ENCODE assay signal across 8 mouse cellular contexts in the genomic region with DNA sequence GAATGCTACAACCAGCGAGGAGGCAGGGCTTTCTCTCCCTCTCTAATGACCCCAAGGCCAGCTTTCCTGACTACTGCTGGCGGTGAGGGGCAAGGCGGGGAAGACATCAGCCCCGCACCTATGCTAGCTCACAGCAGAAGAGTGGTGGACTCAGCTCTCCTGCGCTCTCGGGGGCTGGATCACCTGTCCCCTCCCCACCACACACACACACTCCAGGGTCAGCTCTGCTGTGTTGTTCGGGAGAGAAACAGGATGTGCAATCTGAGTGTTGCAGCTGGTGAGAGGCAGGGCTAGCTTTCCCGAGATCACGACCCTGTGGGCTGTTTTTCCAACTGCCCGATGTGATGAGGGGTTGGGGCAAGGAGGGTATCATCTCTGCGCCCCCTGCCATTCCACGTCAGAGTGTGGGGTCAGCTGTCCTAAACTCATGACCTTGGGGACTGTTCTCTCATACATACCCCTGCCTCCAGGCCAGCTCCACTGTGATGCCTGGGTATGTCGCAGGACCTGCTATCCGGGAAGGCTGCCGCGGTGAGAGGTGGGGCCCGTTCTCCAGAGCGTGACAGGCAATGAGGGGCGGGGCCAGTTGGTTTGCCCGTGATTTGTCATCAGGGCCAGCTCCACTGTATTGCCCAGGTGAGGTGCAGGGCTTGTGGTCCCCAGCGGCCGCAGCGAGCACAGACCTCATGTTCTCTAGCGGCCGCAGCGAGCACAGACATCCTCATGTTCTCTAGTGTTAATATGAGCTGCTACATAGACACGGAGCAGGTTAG. TPM values are rescaled to one million over a fixed set of nuclear protein-coding genes. Genes with fewer than 3 reads are reported as not detected.
A peak's percentile ranks its signal among the peaks of the same experiment; 100 is the strongest.
DNase-seq lines count a peak whose midpoint lies in the region; ATAC-seq and TF ChIP-seq lines count a peak whose summit lies in the region.

No protein-coding gene starts in this region.

- H3K9me3 ChIP-seq in G1E (replicated peaks) = no peaks in the 10 kb centered on the region
- no peaks in the 10 kb centered on the region; the same call in 1 of the 2 replicates for H3K9me3 ChIP-seq in kidney, embryonic 14.5 days (ENCODE audit: control insufficient read depth, low read length)

- no peak for TF ChIP-seq CTCF in G1E (IDR thresholded peaks at IDR 0.05; ENCODE audit: low read depth, low read length)

- H3K4me3 ChIP-seq in G1E (ENCODE audit: low read depth, low read length) = peak overlapping the region; percentile 10; the same call in 1 of the 2 replicates
- H3K4me3 ChIP-seq in kidney, embryonic 14.5 days (ENCODE audit: low read length) = peak overlapping the region; percentile 25

- peak overlapping the region; percentile 48 for H3K4me2 ChIP-seq in kidney, embryonic 14.5 days (replicated peaks; ENCODE audit: low read depth, low read length)

- no peak for ATAC-seq in G1E (ENCODE audit: extremely low read depth, insufficient number of reproducible peaks, low FRiP score, poor library complexity, severe bottlenecking)
- ATAC-seq in erythroid progenitor cell, adult 5-6 weeks (replicated peaks; ENCODE audit: low FRiP score, poor library complexity, severe bottlenecking) = peak; percentile 43; the same call in 1 of the 2 replicates
- peak; percentile 86 for ATAC-seq in kidney, embryonic 14.5 days (ENCODE audit: low FRiP score, low TSS enrichment)

- H3K4me1 ChIP-seq in G1E (ENCODE audit: insufficient read depth, low read depth, low read length) = peaks cover 46% of the 10 kb centered on the region
- H3K4me1 ChIP-seq in kidney, embryonic 14.5 days (ENCODE audit: control insufficient read depth, insufficient read depth, low read length) = peaks cover 10% of the 10 kb centered on the region; the same call in 1 of the 2 replicates

- H3K9ac ChIP-seq in kidney, embryonic 14.5 days (ENCODE audit: low read depth, low read length) = peak overlapping the region; percentile 20; the same call in 1 of the 2 replicates

- H3K36me3 ChIP-seq in G1E (replicated peaks) = no peaks in the 10 kb centered on the region
- no peaks in the 10 kb centered on the region for H3K36me3 ChIP-seq in kidney, embryonic 14.5 days (ENCODE audit: control insufficient read depth, insufficient read depth, low read length)

- no peak overlapping the region for H3K27ac ChIP-seq in kidney, embryonic 14.5 days (ENCODE audit: low read depth, low read length)

- 7% methylated on average over 27 of the region's 27 CpGs for WGBS in kidney, embryonic 14.5 days

- DNase-seq in adrenal gland, postnatal 10 days = peak; percentile 43
- no peak for DNase-seq in adrenal gland, adult 18-20 months (ENCODE audit: low spot score in 2 of 2)
- DNase-seq in G1E (ENCODE audit: low spot score) = no peak
- DNase-seq in lung, postnatal 14 days = peak; percentile 39
- DNase-seq in T-cell, adult 2 months (ENCODE audit: low spot score) = no peak
- no peak for DNase-seq in gastrocnemius, postnatal 4 days (ENCODE audit: low spot score in 2 of 2)

- H3K27me3 ChIP-seq in G1E (ENCODE audit: insufficient read depth, low read length) = peaks cover 7% of the 10 kb centered on the region
- peaks cover 11% of the 10 kb centered on the region; the same call in 1 of the 2 replicates for H3K27me3 ChIP-seq in kidney, embryonic 14.5 days (ENCODE audit: control insufficient read depth, insufficient read depth, low read length)

RNA-seq across cellular contexts. Expression of gene Sowaha, which starts 6.9 kb away (rescaled TPM):
- under 1 TPM; 0.60 to 0.94 TPM for total RNA-seq in adrenal gland, postnatal 10 days (2021)
- total RNA-seq in adrenal gland, adult 18-20 months (2021) = under 1 TPM; 0.19 to 0.30 TPM
- total RNA-seq in G1E (2014; fragmentation: Nextera tagmentation) (6.8 TPM in 2 replicates), G1E (2017) (2.1 and 3.0 TPM in 2 replicates)
- 4.9 and 6.1 TPM in 2 replicates for polyA plus RNA-seq in G1E (2012)
- 29.9 and 42.8 TPM in 2 replicates for total RNA-seq in erythroid progenitor cell, adult 5-6 weeks (2015; ENCODE audit: low replicate concordance)
- total RNA-seq in erythroid progenitor cell, adult 5-6 weeks (2017; ENCODE audit: low replicate concordance) = 36.8 and 50.7 TPM in 2 replicates
- polyA plus RNA-seq in kidney, embryonic 14.5 days (2014; fragmentation: Nextera tagmentation; extraction: Ambion mirVana) = 0.09 and 0.14 TPM in 2 replicates
- under 1 TPM; 0.16 to 0.25 TPM for total RNA-seq in gastrocnemius, postnatal 4 days (2021)

RNA-seq across cellular contexts. Expression of gene Gm9945, which starts 7.0 kb away (rescaled TPM):
- total RNA-seq in adrenal gland, postnatal 10 days (2021) = not detected
- not detected for total RNA-seq in adrenal gland, adult 18-20 months (2021)
- total RNA-seq in G1E (2014; fragmentation: Nextera tagmentation) (not detected in 2 replicates), G1E (2017) (0.29 and 0.76 TPM in 2 replicates)
- 0.27 TPM in 1 of 2 replicates, not detected in the other for polyA plus RNA-seq in G1E (2012)
- total RNA-seq in erythroid progenitor cell, adult 5-6 weeks (2015; ENCODE audit: low replicate concordance) = 5.8 TPM in 1 of 2 replicates, not detected in the other
- not detected in 2 replicates for total RNA-seq in erythroid progenitor cell, adult 5-6 weeks (2017; ENCODE audit: low replicate concordance)
- not detected in 2 replicates for polyA plus RNA-seq in kidney, embryonic 14.5 days (2014; fragmentation: Nextera tagmentation; extraction: Ambion mirVana)
- not detected for total RNA-seq in gastrocnemius, postnatal 4 days (2021)

RNA-seq across cellular contexts. Expression of gene Gm9837, which starts 16.7 kb away (rescaled TPM):
- not detected for total RNA-seq in adrenal gland, postnatal 10 days (2021)
- total RNA-seq in adrenal gland, adult 18-20 months (2021) = not detected
- total RNA-seq in G1E (2014; fragmentation: Nextera tagmentation) (not detected in 2 replicates), G1E (2017) (0.16 TPM in 1 of 2 replicates, not detected in the other)
- polyA plus RNA-seq in G1E (2012) = not detected in 2 replicates
- total RNA-seq in erythroid progenitor cell, adult 5-6 weeks (2015; ENCODE audit: low replicate concordance) = not detected in 2 replicates
- total RNA-seq in erythroid progenitor cell, adult 5-6 weeks (2017; ENCODE audit: low replicate concordance) = not detected in 2 replicates
- not detected in 2 replicates for polyA plus RNA-seq in kidney, embryonic 14.5 days (2014; fragmentation: Nextera tagmentation; extraction: Ambion mirVana)
- not detected for total RNA-seq in gastrocnemius, postnatal 4 days (2021)

RNA-seq across cellular contexts. Expression of gene Shroom1, which starts 30.0 kb away (rescaled TPM):
- total RNA-seq in adrenal gland, postnatal 10 days (2021) = 1 to 10 TPM; 3.2 to 5.4 TPM
- 10 to 100 TPM in 1 of 2 experiments, 1 to 10 TPM in 1; 3.7 to 10.9 TPM for total RNA-seq in adrenal gland, adult 18-20 months (2021)
- total RNA-seq in G1E (2014; fragmentation: Nextera tagmentation) (not detected in 2 replicates), G1E (2017) (0.11 TPM in 1 of 2 replicates, not detected in the other)
- not detected in 2 replicates for polyA plus RNA-seq in G1E (2012)
- total RNA-seq in erythroid progenitor cell, adult 5-6 weeks (2015; ENCODE audit: low replicate concordance) = not detected in 2 replicates
- not detected in 2 replicates for total RNA-seq in erythroid progenitor cell, adult 5-6 weeks (2017; ENCODE audit: low replicate concordance)
- polyA plus RNA-seq in kidney, embryonic 14.5 days (2014; fragmentation: Nextera tagmentation; extraction: Ambion mirVana) = 1.2 and 1.9 TPM in 2 replicates
- total RNA-seq in gastrocnemius, postnatal 4 days (2021) = under 1 TPM; 0.49 to 0.81 TPM

RNA-seq across cellular contexts. Expression of gene Gm10447, which starts 30.1 kb away (rescaled TPM):
- under 1 TPM; 0.12 to 0.15 TPM for total RNA-seq in adrenal gland, postnatal 10 days (2021)
- under 1 TPM in 1 of 2 experiments, not detected in 1; 0.27 TPM for total RNA-seq in adrenal gland, adult 18-20 months (2021)
- total RNA-seq in G1E (2014; fragmentation: Nextera tagmentation) (not detected in 2 replicates), G1E (2017) (not detected in 2 replicates)
- polyA plus RNA-seq in G1E (2012) = not detected in 2 replicates
- not detected in 2 replicates for total RNA-seq in erythroid progenitor cell, adult 5-6 weeks (2015; ENCODE audit: low replicate concordance)
- not detected in 2 replicates for total RNA-seq in erythroid progenitor cell, adult 5-6 weeks (2017; ENCODE audit: low replicate concordance)
- polyA plus RNA-seq in kidney, embryonic 14.5 days (2014; fragmentation: Nextera tagmentation; extraction: Ambion mirVana) = 0.16 TPM in 1 of 2 replicates, not detected in the other
- total RNA-seq in gastrocnemius, postnatal 4 days (2021) = not detected

Comparison
In these comparisons a context has a peak if more than half of its experiments do, and no peak if none do; other contexts are left out.
1. DNase-seq: peak in adrenal gland, postnatal 10 days (single experiment) and lung, postnatal 14 days (single experiment); none in adrenal gland, adult 18-20 months (0 of 2), G1E (single experiment), T-cell, adult 2 months (single experiment) and gastrocnemius, postnatal 4 days (0 of 2).